Comparison of ENCODE assay signal across 20 mouse cellular contexts in genomic region chr14:48130021-48130420, GRCm38 (mm10). TPM values are rescaled to one million over a fixed set of nuclear protein-coding genes. Genes with fewer than 3 reads are reported as not detected.
DNase-seq lines count a peak whose midpoint lies in the region; ATAC-seq and TF ChIP-seq lines count a peak whose summit lies in the region.
"Had no signal": no experiment of that assay in that cellular context is flagged by ENCODE, and none has a peak within 500 bp of the region (broad histone marks: within the 10 kb centered on the region; RNA-seq: fewer than 3 reads in every experiment).

No protein-coding gene starts in this region.

- H3K4me1 ChIP-seq in heart, adult 2 months (ENCODE audit: control insufficient read depth, insufficient read depth, low read length) = peaks cover 29% of the 10 kb centered on the region
- H3K4me1 ChIP-seq in hindbrain, embryonic 10.5 days (replicated peaks) = peaks cover 95% of the 10 kb centered on the region
- H3K4me1 ChIP-seq in hindbrain, embryonic 12.5 days = peaks cover 69% of the 10 kb centered on the region
- peaks cover 43% of the 10 kb centered on the region for H3K4me1 ChIP-seq in stomach, embryonic 16.5 days (ENCODE audit: control insufficient read depth, insufficient read depth, low read length)
- H3K4me1 ChIP-seq in stomach, postnatal 0 days (replicated peaks; ENCODE audit: control insufficient read depth, insufficient read depth) = peaks cover 8% of the 10 kb centered on the region
- H3K4me1 ChIP-seq in small intestine, adult 2 months (ENCODE audit: control insufficient read depth, insufficient read depth, insufficient read length, low read length) = peaks cover 7% of the 10 kb centered on the region

- intact Hi-C loops in heart, adult 2 months (cut with DNase I) = loop anchor here (10.0 kb wide), 2 partner anchors 315 to 375 kb away; partner anchors contain the start of gene Tmem260
- intact Hi-C loops in heart, postnatal 14 days (cut with DNase I) = loop anchor here (5.0 kb wide), 2 partner anchors 42 to 167 kb away; no protein-coding TSS in a partner anchor

- no peaks in the 10 kb centered on the region for H3K36me3 ChIP-seq in heart, adult 2 months (ENCODE audit: control insufficient read depth, insufficient read depth, low read length)
- peaks cover 4% of the 10 kb centered on the region; the same call in 1 of the 2 replicates for H3K36me3 ChIP-seq in hindbrain, embryonic 10.5 days
- no peaks in the 10 kb centered on the region for H3K36me3 ChIP-seq in hindbrain, embryonic 12.5 days
- H3K36me3 ChIP-seq in stomach, embryonic 16.5 days (ENCODE audit: control insufficient read depth, insufficient read depth, low read length) = no peaks in the 10 kb centered on the region
- no peaks in the 10 kb centered on the region for H3K36me3 ChIP-seq in stomach, postnatal 0 days (ENCODE audit: control insufficient read depth, insufficient read depth, low read length)
- no peaks in the 10 kb centered on the region for H3K36me3 ChIP-seq in small intestine, adult 2 months (ENCODE audit: control insufficient read depth, insufficient read depth, low read length)
- H3K36me3 ChIP-seq: embryonic facial prominence, embryonic 12.5 days; forebrain, embryonic 15.5 days; hindbrain, embryonic 15.5 days had no signal

- H3K4me2 ChIP-seq in hindbrain, embryonic 12.5 days (replicated peaks) = no peak overlapping the region
- no peak overlapping the region for H3K4me2 ChIP-seq in stomach, embryonic 16.5 days (ENCODE audit: low read depth, low read length)
- no peak overlapping the region for H3K4me2 ChIP-seq in stomach, postnatal 0 days (replicated peaks; ENCODE audit: low read depth)
- H3K4me2 ChIP-seq: embryonic facial prominence, embryonic 12.5 days; forebrain, embryonic 15.5 days; hindbrain, embryonic 15.5 days had no signal

- no peaks in the 10 kb centered on the region for H3K9me3 ChIP-seq in hindbrain, embryonic 10.5 days
- H3K9me3 ChIP-seq in hindbrain, embryonic 12.5 days (replicated peaks) = no peaks in the 10 kb centered on the region
- no peaks in the 10 kb centered on the region for H3K9me3 ChIP-seq in stomach, embryonic 16.5 days (replicated peaks; ENCODE audit: control insufficient read depth, low read length)
- no peaks in the 10 kb centered on the region for H3K9me3 ChIP-seq in stomach, postnatal 0 days (ENCODE audit: control insufficient read depth, low read length)
- H3K9me3 ChIP-seq: embryonic facial prominence, embryonic 12.5 days; forebrain, embryonic 15.5 days; hindbrain, embryonic 15.5 days had no signal

- DNase-seq in heart, adult 2 months = no peak
- no peak for DNase-seq in heart, postnatal 14 days
- no peak for DNase-seq in hindbrain, embryonic 10.5 days (ENCODE audit: low spot score)
- no peak for DNase-seq in stomach, postnatal 0 days (ENCODE audit: low spot score)
- no peak for DNase-seq in kidney, adult 9 months
- DNase-seq: adrenal gland, postnatal 14 days; cerebellum, adult 8-10 months; gastrocnemius, postnatal 14 days; heart, postnatal 36 days had no signal

- peak overlapping the region; percentile 81 for H3K27ac ChIP-seq in heart, adult 2 months
- 0 out of 2 replicates have a peak overlapping the region, but pooled peaks have one; percentile 35 for H3K27ac ChIP-seq in hindbrain, embryonic 10.5 days
- H3K27ac ChIP-seq in hindbrain, embryonic 12.5 days = no peak overlapping the region
- H3K27ac ChIP-seq in stomach, embryonic 16.5 days (ENCODE audit: low read length) = peak overlapping the region; percentile 20; the same call in 1 of the 2 replicates
- H3K27ac ChIP-seq in stomach, postnatal 0 days (replicated peaks) = no peak overlapping the region
- H3K27ac ChIP-seq in small intestine, adult 2 months (ENCODE audit: insufficient read depth, low read depth, low read length) = peak overlapping the region; percentile 0; the same call in 1 of the 2 replicates
- H3K27ac ChIP-seq: embryonic facial prominence, embryonic 12.5 days; forebrain, embryonic 15.5 days had no signal

- H3K4me3 ChIP-seq in heart, adult 2 months = no peak overlapping the region
- H3K4me3 ChIP-seq in hindbrain, embryonic 10.5 days = no peak overlapping the region
- H3K4me3 ChIP-seq in hindbrain, embryonic 12.5 days = no peak overlapping the region
- no peak overlapping the region for H3K4me3 ChIP-seq in stomach, embryonic 16.5 days (replicated peaks; ENCODE audit: low read length)
- H3K4me3 ChIP-seq in stomach, postnatal 0 days (ENCODE audit: low read depth, low read length) = no peak overlapping the region
- no peak overlapping the region for H3K4me3 ChIP-seq in small intestine, adult 2 months (ENCODE audit: low read depth, low read length)
- H3K4me3 ChIP-seq: embryonic facial prominence, embryonic 12.5 days; forebrain, embryonic 15.5 days; hindbrain, embryonic 15.5 days had no signal

- H3K79me2 ChIP-seq in heart, adult 2 months (replicated peaks; ENCODE audit: control insufficient read depth, insufficient read depth, low read length) = peaks cover 5% of the 10 kb centered on the region

- no peaks in the 10 kb centered on the region for H3K27me3 ChIP-seq in heart, adult 2 months (ENCODE audit: control insufficient read depth, insufficient read depth, low read length)
- H3K27me3 ChIP-seq in hindbrain, embryonic 10.5 days (ENCODE audit: insufficient read depth, poor library complexity, severe bottlenecking) = no peaks in the 10 kb centered on the region
- H3K27me3 ChIP-seq in hindbrain, embryonic 12.5 days = peaks cover 4% of the 10 kb centered on the region; the same call in 1 of the 2 replicates
- H3K27me3 ChIP-seq in stomach, embryonic 16.5 days (ENCODE audit: control insufficient read depth, insufficient read depth, low read length) = no peaks in the 10 kb centered on the region
- no peaks in the 10 kb centered on the region for H3K27me3 ChIP-seq in stomach, postnatal 0 days (ENCODE audit: control insufficient read depth, insufficient read depth, low read length)
- no peaks in the 10 kb centered on the region for H3K27me3 ChIP-seq in small intestine, adult 2 months (ENCODE audit: control insufficient read depth, insufficient read depth, low read length)
- H3K27me3 ChIP-seq: CH12.LX; forebrain, embryonic 15.5 days; hindbrain, embryonic 15.5 days; Patski had no signal

- WGBS in heart, adult 2 months = 51% methylated on average over 6 of the region's 6 CpGs
- WGBS in hindbrain, embryonic 10.5 days = 84% methylated on average over 6 of the region's 6 CpGs
- WGBS in hindbrain, embryonic 12.5 days = 87% methylated on average over 6 of the region's 6 CpGs
- WGBS in stomach, embryonic 16.5 days = 74% methylated on average over 6 of the region's 6 CpGs
- WGBS in stomach, postnatal 0 days = 76% methylated on average over 6 of the region's 6 CpGs
- 74% methylated on average over 6 of the region's 6 CpGs for WGBS in small intestine, adult 2 months

- TF ChIP-seq EP300 in heart, adult 2 months (IDR thresholded peaks at IDR 0.05; ENCODE audit: insufficient read depth, low read depth, low read length) = no peak
- no peak for TF ChIP-seq EP300 in stomach, postnatal 0 days (optimal IDR thresholded peaks at IDR 0.05)

- TF ChIP-seq CTCF in heart, adult 2 months (IDR thresholded peaks at IDR 0.05) = no peak
- no peak for TF ChIP-seq CTCF in stomach, postnatal 0 days (IDR thresholded peaks at IDR 0.05; ENCODE audit: low read depth)
- TF ChIP-seq CTCF in small intestine, adult 2 months (IDR thresholded peaks at IDR 0.05; ENCODE audit: extremely low read depth, insufficient read length, insufficient replicate concordance, low read depth, low read length) = no peak

- no peak for TF ChIP-seq POLR2A in heart, adult 2 months (IDR thresholded peaks at IDR 0.05; ENCODE audit: insufficient read depth, low read depth, low read length)
- TF ChIP-seq POLR2A in small intestine, adult 2 months (IDR thresholded peaks at IDR 0.05; ENCODE audit: low read depth, low read length) = no peak

- H3K9ac ChIP-seq in heart, adult 2 months (ENCODE audit: low read depth, low read length) = no peak overlapping the region
- no peak overlapping the region for H3K9ac ChIP-seq in hindbrain, embryonic 12.5 days
- H3K9ac ChIP-seq in stomach, embryonic 16.5 days (ENCODE audit: low read length) = no peak overlapping the region
- no peak overlapping the region for H3K9ac ChIP-seq in stomach, postnatal 0 days (ENCODE audit: low read length)
- H3K9ac ChIP-seq: embryonic facial prominence, embryonic 12.5 days; forebrain, embryonic 15.5 days; hindbrain, embryonic 15.5 days had no signal

- no peak for ATAC-seq in hindbrain, embryonic 12.5 days (ENCODE audit: low FRiP score)
- no peak for ATAC-seq in stomach, embryonic 16.5 days (ENCODE audit: insufficient read depth, low FRiP score)
- ATAC-seq in stomach, postnatal 0 days (ENCODE audit: low FRiP score, low TSS enrichment) = no peak
- ATAC-seq: activated CD4-positive, CD25-positive, alpha-beta regulatory T cell, adult 4 months; forebrain, embryonic 15.5 days; inflammation-experienced regulatory T-cells, adult 6 months; intestine, postnatal 0 days; Patski had no signal

RNA-seq across cellular contexts. Expression of gene Peli2, which starts 9.4 kb away (rescaled TPM):
- 10 to 100 TPM; 17.2 to 20.3 TPM for total RNA-seq in heart, adult 2 months (2021)
- polyA plus RNA-seq in heart, adult 2 months (2012; rRNA removed) = 8.1 and 10.1 TPM in 2 replicates
- 10 to 100 TPM; 15.6 to 18.6 TPM for total RNA-seq in heart, postnatal 14 days (2021)
- polyA plus RNA-seq in hindbrain, embryonic 10.5 days (2016; fragmentation: Nextera tagmentation; extraction: Ambion mirVana) = 16.0 and 16.9 TPM in 2 replicates
- 15.3 and 18.0 TPM in 2 replicates for polyA plus RNA-seq in hindbrain, embryonic 12.5 days (2016; fragmentation: Nextera tagmentation; extraction: Ambion mirVana)
- 6.3 TPM in 2 replicates for polyA plus RNA-seq in stomach, embryonic 16.5 days (2015; fragmentation: Nextera tagmentation; extraction: Ambion mirVana)
- 5.6 and 5.9 TPM in 2 replicates for polyA plus RNA-seq in stomach, postnatal 0 days (2015; fragmentation: Nextera tagmentation; extraction: Ambion mirVana)
- polyA plus RNA-seq in small intestine, adult 2 months (2012; rRNA removed) = 3.2 and 5.8 TPM in 2 replicates
- total RNA-seq: CH12.LX had no signal

Comparison
In these comparisons a context has a peak if more than half of its experiments do, and no peak if none do; other contexts are left out.
1. H3K27ac ChIP-seq: peak in heart, adult 2 months (single experiment), hindbrain, embryonic 10.5 days (single experiment), stomach, embryonic 16.5 days (single experiment) and small intestine, adult 2 months (single experiment); none in hindbrain, embryonic 12.5 days (single experiment) and stomach, postnatal 0 days (single experiment).